Mouse (Mus musculus) intestine, postnatal 0 days (tissue): Measurements from ENCODE around the gene Bst1. TPM values are rescaled to one million over a fixed set of nuclear protein-coding genes. Genes with fewer than 3 reads are reported as not detected.
A peak's percentile ranks its signal among the peaks of the same experiment; 100 is the strongest.

Source experiments
- ATAC-seq: fragments of 200-750 bp; cut with Nextera tagmentation; 2 replicates; pipeline ENCODE4 v1.8.0; 2017; ENCODE audit warnings: mild to moderate bottlenecking, moderate TSS enrichment, moderate library complexity
- H3K27ac ChIP-seq: fragments of 300-500 bp; sonication (generic); 2 replicates; pipeline ENCODE4 v1.5.1; 2014; ENCODE audit warnings: mild to moderate bottlenecking, low read depth, low read length, moderate library complexity
- H3K27me3 ChIP-seq: fragments of 300-500 bp; sonication (generic); replicated peaks from 2 replicates; pipeline ENCODE4 v1.6.1; 2014; ENCODE audit warnings: low read length, mixed read lengths; ENCODE audit not compliant: control insufficient read depth, insufficient read depth
- H3K36me3 ChIP-seq: fragments of 300-500 bp; sonication (generic); 2 replicates; pipeline ENCODE4 v1.6.1; 2014; ENCODE audit warnings: mild to moderate bottlenecking, moderate library complexity; ENCODE audit not compliant: control insufficient read depth, insufficient read depth
- H3K4me1 ChIP-seq: fragments of 300-500 bp; sonication (generic); replicated peaks from 2 replicates; pipeline ENCODE4 v1.6.1; 2014; ENCODE audit warnings: antibody characterized with exemption, low read length, mixed read lengths; ENCODE audit not compliant: control insufficient read depth, insufficient read depth
- H3K4me2 ChIP-seq: fragments of 300-500 bp; sonication (generic); replicated peaks from 2 replicates; pipeline ENCODE4 v1.6.1; 2014; ENCODE audit warnings: low read depth, mild to moderate bottlenecking, moderate library complexity
- H3K4me3 ChIP-seq: fragments of 300-500 bp; sonication (generic); 2 replicates; pipeline ENCODE4 v1.5.1; 2014; ENCODE audit warnings: low read depth, low read length
- H3K9ac ChIP-seq: fragments of 300-500 bp; sonication (generic); 2 replicates; pipeline ENCODE4 v1.6.1; 2014; ENCODE audit warnings: mild to moderate bottlenecking, low read depth, low read length
- H3K9me3 ChIP-seq: fragments of 300-500 bp; sonication (generic); 2 replicates; pipeline ENCODE4 v1.6.1; 2016; ENCODE audit warnings: mixed run types; ENCODE audit not compliant: control insufficient read depth
- CTCF ChIP-seq: sonication (generic); IDR thresholded peaks from 2 replicates; pipeline ENCODE4 v1.5.1; 2016; ENCODE audit warnings: low read depth, mild to moderate bottlenecking, control low read depth, antibody characterized with exemption, moderate library complexity
- WGBS: fragments of 180-500 bp; shearing (Covaris S2); extraction: QIAGEN DNeasy Blood & Tissue Kit; methylation state at CpG from one replicate; pipeline ENCODE4 v1.1.7; 2014; 5-methylcytosine and 5-hydroxymethylcytosine counted together
- polyA plus RNA-seq: library from polyadenylated mRNA; unstranded; fragments of >200 nt; fragmentation: Nextera tagmentation; extraction: Ambion mirVana; gene quantifications from 2 replicates; pipeline ENCODE4 v1.2.1, GENCODE M21; 2015

Bst1 gene
- polyA plus RNA-seq, 1 experiment from 2014 or later = 142 TPM

DNA sequence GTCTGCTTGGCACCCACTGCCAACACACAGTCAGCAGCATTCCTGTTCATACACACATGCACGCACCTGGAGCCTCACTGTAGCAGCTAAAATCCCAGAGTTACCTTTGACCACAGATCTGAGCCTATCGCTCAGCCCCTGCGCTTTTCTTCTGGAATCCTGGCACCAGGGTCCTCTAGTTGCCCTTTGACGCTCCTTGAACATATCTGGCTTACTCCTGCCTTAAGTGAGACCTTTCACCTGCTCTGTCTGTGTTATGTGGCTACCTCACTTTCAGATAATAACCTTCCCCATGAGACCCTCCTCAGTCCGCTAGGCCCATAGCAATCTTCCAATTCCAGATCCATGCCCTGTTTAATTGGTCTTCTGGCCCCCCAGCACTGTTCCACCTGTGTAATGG is 41.4 kb downstream of the Bst1 start:
- WGBS = 45% methylated on average over 5 of the region's 5 CpGs
- Histone ChIP-seq H3K36me3 (no peaks in the 10 kb centered on the region), H3K4me3 (no peak overlapping the region), H3K4me1 (peaks cover 4% of the 10 kb centered on the region; the same call in 1 of the 2 replicates), H3K27ac (peak overlapping the region; percentile 84), H3K4me2 (peak overlapping the region; percentile 37), H3K27me3 (no peaks in the 10 kb centered on the region), H3K9me3 (0 out of 2 replicates have a peak, but pooled peaks cover 3% of the 10 kb centered on the region), H3K9ac (no peak overlapping the region)
- TF ChIP-seq CTCF = no peak
- peak; percentile 34; the same call in 1 of the 2 replicates for ATAC-seq

- ATAC-seq = peak; percentile 89
These were observed 42.2 kb downstream of the Bst1 start for GRCm38 (mm10) chr5:43860670-43861431.

DNA sequence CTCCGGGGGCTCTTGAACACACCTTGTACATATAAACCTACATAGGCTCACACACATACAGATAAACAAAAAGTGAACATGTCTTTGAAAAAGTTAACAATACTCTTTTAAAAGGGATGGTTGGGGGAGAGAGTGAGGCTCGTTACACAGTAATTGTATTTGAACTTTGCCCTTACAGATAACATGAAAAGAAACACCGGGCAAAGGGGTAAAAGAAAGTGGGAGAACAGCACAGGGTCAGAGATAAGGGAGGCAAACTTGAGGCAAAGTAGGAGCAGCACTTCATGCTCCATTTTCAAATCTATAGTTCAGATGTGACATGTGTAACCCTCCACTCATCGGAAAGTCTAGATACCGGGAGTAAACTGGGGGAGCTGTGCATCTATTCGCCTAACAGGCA is 45.0 kb downstream of the Bst1 start:
- H3K27ac ChIP-seq = 0 out of 2 replicates have a peak overlapping the region, but pooled peaks have one; percentile 21
- peak; percentile 68 for ATAC-seq
- H3K4me1 ChIP-seq = peaks cover 4% of the 10 kb centered on the region
- no peaks in the 10 kb centered on the region for H3K36me3 ChIP-seq
- 28% methylated on average over 6 of the region's 6 CpGs for WGBS
- H3K4me2 ChIP-seq = no peak overlapping the region
- H3K27me3 ChIP-seq = no peaks in the 10 kb centered on the region
- no peak overlapping the region for H3K4me3 ChIP-seq
- TF ChIP-seq CTCF = no peak
- H3K9me3 ChIP-seq = no peaks in the 10 kb centered on the region
- H3K9ac ChIP-seq = no peak overlapping the region

More at GRCm38 (mm10) chr5:43860670-43861431, 42.2 kb downstream of the Bst1 start:
- H3K9ac ChIP-seq = no peak overlapping the region
- 37% methylated on average over 5 of the region's 5 CpGs for WGBS
- H3K4me2 ChIP-seq = peak overlapping the region; percentile 37
- H3K4me3 ChIP-seq = no peak overlapping the region
- H3K4me1 ChIP-seq = peaks cover 4% of the 10 kb centered on the region; the same call in 1 of the 2 replicates
- H3K9me3 ChIP-seq = 0 out of 2 replicates have a peak, but pooled peaks cover 3% of the 10 kb centered on the region
- no peaks in the 10 kb centered on the region for H3K36me3 ChIP-seq
- H3K27me3 ChIP-seq = no peaks in the 10 kb centered on the region
- no peak for TF ChIP-seq CTCF
- peak overlapping the region; percentile 84 for H3K27ac ChIP-seq

GRCm38 (mm10) chr5:43865316-43865715 is 46.6 kb downstream of the Bst1 start:
- H3K9ac ChIP-seq = no peak overlapping the region
- no peak overlapping the region for H3K4me2 ChIP-seq
- ATAC-seq = no peak
- no peak for TF ChIP-seq CTCF
- H3K9me3 ChIP-seq = no peaks in the 10 kb centered on the region
- H3K27me3 ChIP-seq = no peaks in the 10 kb centered on the region
- H3K36me3 ChIP-seq = no peaks in the 10 kb centered on the region
- WGBS = 70% methylated on average over 2 of the region's 2 CpGs
- peaks cover 7% of the 10 kb centered on the region for H3K4me1 ChIP-seq
- H3K27ac ChIP-seq = no peak overlapping the region
- no peak overlapping the region for H3K4me3 ChIP-seq

DNA sequence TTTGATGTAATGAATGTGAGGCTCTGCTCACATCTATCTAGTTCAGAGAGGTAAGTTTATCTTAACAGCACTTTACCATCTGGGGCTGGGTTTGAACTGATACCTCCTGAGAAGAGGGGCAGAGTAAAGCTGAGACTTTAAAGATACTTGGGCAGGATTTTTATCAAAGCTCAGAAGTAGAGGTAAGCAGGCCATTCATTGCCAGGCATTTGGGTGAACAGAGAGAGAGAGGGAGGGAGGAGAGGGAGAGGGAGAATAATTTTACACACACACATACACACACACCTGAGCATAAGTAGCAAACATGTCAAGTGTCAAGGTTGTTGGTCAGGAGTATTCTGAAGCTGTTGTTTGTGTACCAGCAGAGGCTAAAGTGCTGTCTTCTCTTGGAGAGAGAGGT is 49.6 kb downstream of the Bst1 start, which contains the start of gene Cd38:
Cd38 (plus strand) TSS at position 301 of the 400 bp plus-strand sequence.
- H3K36me3 ChIP-seq = no peaks in the 10 kb centered on the region
- TF ChIP-seq CTCF = no peak
- H3K27me3 ChIP-seq = no peaks in the 10 kb centered on the region
- H3K4me2 ChIP-seq = peak within 1 kb of the TSS; percentile 78
- no peaks in the 10 kb centered on the region for H3K9me3 ChIP-seq
- peak within 1 kb of the TSS; percentile 43 for H3K4me3 ChIP-seq
- H3K4me1 ChIP-seq = peaks cover 6% of the 10 kb centered on the region; the same call in 1 of the 2 replicates
- H3K27ac ChIP-seq = peak within 1 kb of the TSS; percentile 60
- H3K9ac ChIP-seq = peak within 1 kb of the TSS; percentile 58
- ATAC-seq = no peak

DNA sequence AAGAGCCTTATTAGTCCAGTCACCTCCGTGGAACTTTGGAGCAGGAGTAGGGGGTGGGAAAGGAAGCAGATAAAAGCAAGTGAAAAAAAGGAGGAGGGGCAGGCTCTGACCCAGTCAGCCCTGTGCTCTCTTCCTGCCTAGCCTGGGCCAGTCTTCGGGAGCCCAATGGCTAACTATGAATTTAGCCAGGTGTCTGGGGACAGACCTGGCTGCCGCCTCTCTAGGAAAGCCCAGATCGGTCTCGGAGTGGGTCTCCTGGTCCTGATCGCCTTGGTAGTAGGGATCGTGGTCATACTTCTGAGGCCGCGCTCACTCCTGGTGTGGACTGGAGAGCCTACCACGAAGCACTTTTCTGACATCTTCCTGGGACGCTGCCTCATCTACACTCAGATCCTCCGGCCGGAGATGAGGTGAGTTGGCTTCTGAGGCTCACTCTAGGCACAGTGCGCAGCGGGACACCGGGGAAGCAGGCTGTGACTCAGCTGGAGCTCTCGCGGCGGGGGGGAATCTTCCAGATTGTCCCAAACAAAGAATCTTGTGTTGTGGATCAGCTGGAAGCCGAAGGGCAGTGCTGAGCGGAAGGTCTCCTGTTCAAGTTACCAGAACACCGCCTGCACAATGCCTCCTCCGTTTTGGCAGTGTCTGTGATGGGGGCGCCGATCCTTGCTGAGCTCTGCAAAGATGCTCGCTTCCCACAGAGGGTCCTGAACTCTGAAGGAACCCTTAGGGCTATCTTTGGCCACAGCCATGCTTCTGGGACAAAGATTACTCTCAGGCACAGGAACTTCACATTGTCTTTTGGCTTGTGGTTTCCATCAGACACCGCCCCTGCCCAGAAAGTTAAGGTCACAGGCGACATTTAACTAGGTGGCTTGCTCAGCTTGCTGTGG is 50.3 kb downstream of the Bst1 start:
- Histone ChIP-seq H3K4me1 (peaks cover 6% of the 10 kb centered on the region; the same call in 1 of the 2 replicates), H3K27ac (peak overlapping the region; percentile 60), H3K4me2 (peak overlapping the region; percentile 78), H3K36me3 (no peaks in the 10 kb centered on the region), H3K27me3 (no peaks in the 10 kb centered on the region), H3K4me3 (peak overlapping the region; percentile 43), H3K9me3 (no peaks in the 10 kb centered on the region), H3K9ac (peak overlapping the region; percentile 58)
- TF ChIP-seq CTCF = no peak
- peak; percentile 58 for ATAC-seq
- 8% methylated on average over 28 of the region's 28 CpGs for WGBS
